Comparison of ENCODE assay signal across 23 mouse cellular contexts in genomic region chr11:54053090-54053489, GRCm38 (mm10). TPM values are rescaled to one million over a fixed set of nuclear protein-coding genes. Genes with fewer than 3 reads are reported as not detected.
DNase-seq lines count a peak whose midpoint lies in the region; ATAC-seq and TF ChIP-seq lines count a peak whose summit lies in the region.
"Had no signal": no experiment of that assay in that cellular context is flagged by ENCODE, and none has a peak within 500 bp of the region (broad histone marks: within the 10 kb centered on the region; RNA-seq: fewer than 3 reads in every experiment).

No protein-coding gene starts in this region.

- DNase-seq in kidney, adult 11 months: peak; percentile 1
- no peak for DNase-seq in kidney, postnatal 4 days
- no peak for DNase-seq in liver, embryonic 11.5 days (ENCODE audit: low spot score)
- DNase-seq in liver (no peak), MEL-GATA-1-ER (ENCODE audit: extremely low read depth, low read depth) (peak; percentile 61)
- DNase-seq in liver, embryonic 14.5 days (ENCODE audit: low read depth in 3 of 3, low spot score in 3 of 3): no peak
- DNase-seq in cerebellum, postnatal 36 days: no peak
- no peak for DNase-seq in thymus, postnatal 0 days (ENCODE audit: low spot score)
- DNase-seq: adrenal gland, adult 8-10 months; adrenal gland, postnatal 36 days; cerebellum, adult 11 months; cerebellum, adult 8-10 months; cerebellum, postnatal 14 days; gastrocnemius, postnatal 10 days; heart, adult 2 months; heart, postnatal 14 days had no signal

- H3K9ac ChIP-seq in liver, embryonic 11.5 days (ENCODE audit: low read depth, low read length): no peak overlapping the region
- no peak overlapping the region for H3K9ac ChIP-seq in liver, embryonic 14.5 days (replicated peaks)
- H3K9ac ChIP-seq: embryonic facial prominence, embryonic 13.5 days; forebrain, embryonic 13.5 days; heart, embryonic 15.5 days; hindbrain, embryonic 14.5 days had no signal

- peak; percentile 38; the same call in 1 of the 2 replicates for ATAC-seq in liver, embryonic 11.5 days (replicated peaks; ENCODE audit: low FRiP score)
- peak; percentile 22; the same call in 1 of the 2 replicates for ATAC-seq in liver, embryonic 14.5 days (ENCODE audit: insufficient read depth)
- ATAC-seq: forebrain, embryonic 13.5 days had no signal

- peaks cover 10% of the 10 kb centered on the region for H3K4me1 ChIP-seq in liver, embryonic 11.5 days (replicated peaks; ENCODE audit: control insufficient read depth, insufficient read depth, low read length)
- peaks cover 0 to 14% of the 10 kb centered on the region in 2 experiments; a peak in 3 of 4 replicates for H3K4me1 ChIP-seq in liver, embryonic 14.5 days (replicated peaks; ENCODE audit: control insufficient read depth in 2 of 2, insufficient read depth in 2 of 2, low read length in 1 of 2)

- TF ChIP-seq CTCF in liver, embryonic 14.5 days (IDR thresholded peaks at IDR 0.05; ENCODE audit: low read depth): no peak

- H3K4me3 ChIP-seq in liver, embryonic 11.5 days (ENCODE audit: low read depth, low read length): no peak overlapping the region
- H3K4me3 ChIP-seq in liver, embryonic 14.5 days (ENCODE audit: insufficient read depth in 1 of 2, low read depth in 2 of 2, low read length in 2 of 2): no peak overlapping the region
- H3K4me3 ChIP-seq: embryonic facial prominence, embryonic 13.5 days; forebrain, embryonic 13.5 days; heart, adult 2 months; heart, embryonic 15.5 days; hindbrain, embryonic 10.5 days had no signal

- no peak overlapping the region for H3K27ac ChIP-seq in liver, embryonic 11.5 days (ENCODE audit: low read depth, low read length)
- H3K27ac ChIP-seq in liver, embryonic 14.5 days: no peak overlapping the region
- H3K27ac ChIP-seq: embryonic facial prominence, embryonic 13.5 days; forebrain, embryonic 13.5 days; heart, adult 2 months; heart, embryonic 15.5 days; hindbrain, embryonic 10.5 days; hindbrain, embryonic 14.5 days had no signal

- WGBS in liver, embryonic 11.5 days: 61% methylated on average over 7 of the region's 7 CpGs
- 40% methylated on average over 7 of the region's 7 CpGs for WGBS in liver, embryonic 14.5 days (ENCODE audit: insufficient replicate concordance)

- H3K4me2 ChIP-seq in liver, embryonic 11.5 days: peak overlapping the region; percentile 4; the same call in 1 of the 2 replicates
- no peak overlapping the region for H3K4me2 ChIP-seq in liver, embryonic 14.5 days (ENCODE audit: low read depth)
- H3K4me2 ChIP-seq: embryonic facial prominence, embryonic 13.5 days; forebrain, embryonic 13.5 days; heart, embryonic 11.5 days; heart, embryonic 15.5 days; hindbrain, embryonic 14.5 days had no signal

- no peaks in the 10 kb centered on the region for H3K36me3 ChIP-seq in liver, embryonic 11.5 days (ENCODE audit: control insufficient read depth, insufficient read depth, low read length)
- no peaks in the 10 kb centered on the region for H3K36me3 ChIP-seq in liver, embryonic 14.5 days (replicated peaks; ENCODE audit: control insufficient read depth, insufficient read depth, low read depth)
- H3K36me3 ChIP-seq: heart, embryonic 15.5 days; hindbrain, embryonic 10.5 days had no signal

- no peaks in the 10 kb centered on the region for H3K27me3 ChIP-seq in liver, embryonic 11.5 days (replicated peaks; ENCODE audit: control insufficient read depth, insufficient read depth, low read length)
- no peaks in the 10 kb centered on the region for H3K27me3 ChIP-seq in liver, embryonic 14.5 days (ENCODE audit: control insufficient read depth, insufficient read depth, low read length)
- H3K27me3 ChIP-seq: CH12.LX; embryonic facial prominence, embryonic 13.5 days; forebrain, embryonic 13.5 days had no signal

- H3K9me3 ChIP-seq in liver, embryonic 11.5 days (ENCODE audit: control insufficient read depth, low read length): no peaks in the 10 kb centered on the region
- no peaks in the 10 kb centered on the region for H3K9me3 ChIP-seq in liver, embryonic 14.5 days (ENCODE audit: control insufficient read depth, low read length)
- H3K9me3 ChIP-seq: embryonic facial prominence, embryonic 13.5 days; forebrain, embryonic 13.5 days; heart, embryonic 15.5 days; hindbrain, embryonic 10.5 days had no signal

- no peak for TF ChIP-seq EP300 in liver, embryonic 14.5 days (IDR thresholded peaks at IDR 0.05; ENCODE audit: low read depth)

RNA-seq across cellular contexts. Expression of gene Pdlim4, which starts 15.7 kb away (rescaled TPM):
- polyA plus RNA-seq in liver, embryonic 11.5 days (2014; fragmentation: Nextera tagmentation; extraction: Ambion mirVana): 13.1 and 13.2 TPM in 2 replicates
- 2.4 and 2.8 TPM in 2 replicates for polyA plus RNA-seq in liver, embryonic 14.5 days (2012; rRNA removed)
- 2.1 and 2.8 TPM in 2 replicates for polyA plus RNA-seq in liver, embryonic 14.5 days (2014; fragmentation: Nextera tagmentation; extraction: Ambion mirVana)
- 23.6 and 25.2 TPM in 2 replicates for polyA plus RNA-seq in thymus, postnatal 0 days (2015; fragmentation: Nextera tagmentation; extraction: Ambion mirVana)

RNA-seq across cellular contexts. Expression of gene Slc22a4, which starts 25.2 kb away (rescaled TPM):
- 20.6 and 21.5 TPM in 2 replicates for polyA plus RNA-seq in liver, embryonic 11.5 days (2014; fragmentation: Nextera tagmentation; extraction: Ambion mirVana)
- 21.1 and 24.4 TPM in 2 replicates for polyA plus RNA-seq in liver, embryonic 14.5 days (2012; rRNA removed)
- polyA plus RNA-seq in liver, embryonic 14.5 days (2014; fragmentation: Nextera tagmentation; extraction: Ambion mirVana): 34.0 and 35.6 TPM in 2 replicates
- 0.46 and 0.54 TPM in 2 replicates for polyA plus RNA-seq in thymus, postnatal 0 days (2015; fragmentation: Nextera tagmentation; extraction: Ambion mirVana)

RNA-seq across cellular contexts. Expression of gene P4ha2, which starts 46.8 kb away (rescaled TPM):
- polyA plus RNA-seq in liver, embryonic 11.5 days (2014; fragmentation: Nextera tagmentation; extraction: Ambion mirVana): 24.3 and 25.7 TPM in 2 replicates
- 1.4 and 1.7 TPM in 2 replicates for polyA plus RNA-seq in liver, embryonic 14.5 days (2012; rRNA removed)
- polyA plus RNA-seq in liver, embryonic 14.5 days (2014; fragmentation: Nextera tagmentation; extraction: Ambion mirVana): 1.8 and 2.2 TPM in 2 replicates
- 5.1 TPM in 2 replicates for polyA plus RNA-seq in thymus, postnatal 0 days (2015; fragmentation: Nextera tagmentation; extraction: Ambion mirVana)

Comparison
In these comparisons a context has a peak if more than half of its experiments do, and no peak if none do; other contexts are left out.
1. DNase-seq: peak in kidney, adult 11 months (single experiment) and MEL-GATA-1-ER (single experiment); none in kidney, postnatal 4 days (0 of 2), liver, embryonic 11.5 days (single experiment), liver (single experiment), liver, embryonic 14.5 days (0 of 3), cerebellum, postnatal 36 days (0 of 2) and thymus, postnatal 0 days (single experiment).
2. RNA of gene Slc22a4, which starts 25.2 kb away (polyA plus RNA-seq): 21.1 to 35.6 TPM in liver, embryonic 14.5 days and 20.6 to 21.5 TPM in liver, embryonic 11.5 days; 0.46 to 0.54 TPM in thymus, postnatal 0 days; every median in the first group is over 10 times any median in the second.